Mouse (Mus musculus) spleen, adult 2 months (tissue): ENCODE data around the gene Tmem240.

Experiments
- CTCF ChIP-seq: fragments of 200-500 bp; IDR thresholded peaks from 2 replicates; pipeline ENCODE4 v1.5.1; 2011; ENCODE audit warnings: mild to moderate bottlenecking, inconsistent platforms; ENCODE audit not compliant: insufficient read depth, insufficient read length, insufficient replicate concordance; ENCODE audit errors: extremely low read depth
- POLR2A ChIP-seq: fragments of 200-500 bp; IDR thresholded peaks from 2 replicates; pipeline ENCODE4 v1.6.1; 2011; ENCODE audit warnings: low read depth, low read length, inconsistent platforms

DNA sequence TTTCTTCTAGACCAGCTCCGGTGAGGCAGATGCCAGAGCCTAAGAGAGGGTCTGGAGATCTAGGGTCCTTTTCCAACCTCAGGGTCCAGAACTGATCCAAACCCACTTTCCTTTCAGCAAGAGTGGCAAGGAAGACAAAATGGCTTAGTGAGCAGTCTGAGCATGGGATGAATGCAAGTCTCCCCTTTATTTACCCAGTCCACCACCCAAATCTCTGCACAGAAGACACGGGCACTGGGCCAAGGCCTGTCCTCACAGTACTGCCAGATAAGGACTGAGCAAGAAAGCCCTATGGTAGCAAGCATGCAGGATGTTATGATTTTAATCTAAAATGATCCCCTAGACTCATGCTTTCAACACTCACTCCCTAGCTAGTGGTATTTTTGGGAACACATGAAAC, 43.2 kb downstream of the Tmem240 start:
- no peak for TF ChIP-seq POLR2A
- TF ChIP-seq CTCF: no peak
